Mouse (Mus musculus): ENCODE results near the gene Zfp566. TPM values are rescaled to one million over a fixed set of nuclear protein-coding genes. Genes with fewer than 3 reads are reported as not detected.

Zfp566 gene
- polyA plus RNA-seq, 1 experiment from 2014 or later: 6.8 TPM

- peaks cover 42% of the 10 kb centered on the region for H3K36me3 ChIP-seq (ENCODE audit: control insufficient read depth, insufficient read depth, low read length)
Measured at GRCm38 (mm10) chr7:30099297-30099696, 9.0 kb upstream of the Zfp566 start.

GRCm38 (mm10) chr7:30095551-30096125 lies 5.3 kb upstream of the Zfp566 start:
- Histone ChIP-seq H3K4me1 (ENCODE audit: control insufficient read depth, insufficient read depth, low read length) (peaks cover 11% of the 10 kb centered on the region; the same call in 1 of the 2 replicates), H3K4me2 (ENCODE audit: low read depth, low read length) (peak overlapping the region; percentile 85), H3K36me3 (ENCODE audit: control insufficient read depth, insufficient read depth, low read length) (peaks cover 14% of the 10 kb centered on the region), H3K27me3 (ENCODE audit: control insufficient read depth, insufficient read depth, low read length) (no peaks in the 10 kb centered on the region), H3K27ac (ENCODE audit: low read length) (peak overlapping the region; percentile 49), H3K4me3 (replicated peaks; ENCODE audit: low read length) (peak overlapping the region; percentile 80), H3K9ac (ENCODE audit: low read length) (peak overlapping the region; percentile 72), H3K9me3 (replicated peaks; ENCODE audit: control insufficient read depth, low read length) (no peaks in the 10 kb centered on the region)
- ATAC-seq (ENCODE audit: insufficient read depth, low FRiP score): no peak
- 3% methylated on average over 5 of the region's 5 CpGs for WGBS

More at GRCm38 (mm10) chr7:30099297-30099696, 9.0 kb upstream of the Zfp566 start:
- 93% methylated on average over 13 of the region's 13 CpGs for WGBS
- H3K27me3 ChIP-seq (ENCODE audit: control insufficient read depth, insufficient read depth, low read length): no peaks in the 10 kb centered on the region
- no peak overlapping the region for H3K27ac ChIP-seq (ENCODE audit: low read length)
- H3K4me1 ChIP-seq (ENCODE audit: control insufficient read depth, insufficient read depth, low read length): peaks cover 7% of the 10 kb centered on the region; the same call in 1 of the 2 replicates
- H3K4me3 ChIP-seq (replicated peaks; ENCODE audit: low read length): no peak overlapping the region
- H3K9ac ChIP-seq (ENCODE audit: low read length): no peak overlapping the region
- H3K4me2 ChIP-seq (ENCODE audit: low read depth, low read length): no peak overlapping the region
- ATAC-seq (ENCODE audit: insufficient read depth, low FRiP score): no peak
- peaks cover 12% of the 10 kb centered on the region for H3K9me3 ChIP-seq (replicated peaks; ENCODE audit: control insufficient read depth, low read length)

- ATAC-seq (ENCODE audit: insufficient read depth, low FRiP score): peak; percentile 82
- peak within 1 kb of the TSS; percentile 92 for H3K9ac ChIP-seq (ENCODE audit: low read length)
- H3K4me1 ChIP-seq (ENCODE audit: control insufficient read depth, insufficient read depth, low read length): peaks cover 11% of the 10 kb centered on the region; the same call in 1 of the 2 replicates
- under 1% methylated on average over 26 of the region's 26 CpGs for WGBS
- H3K27me3 ChIP-seq (ENCODE audit: control insufficient read depth, insufficient read depth, low read length): no peaks in the 10 kb centered on the region
- H3K4me3 ChIP-seq (replicated peaks; ENCODE audit: low read length): peak within 1 kb of the TSS; percentile 80
- peak within 1 kb of the TSS; percentile 99 for H3K27ac ChIP-seq (ENCODE audit: low read length)
- H3K36me3 ChIP-seq (ENCODE audit: control insufficient read depth, insufficient read depth, low read length): peaks cover 6% of the 10 kb centered on the region; the same call in 1 of the 2 replicates
- no peaks in the 10 kb centered on the region for H3K9me3 ChIP-seq (replicated peaks; ENCODE audit: control insufficient read depth, low read length)
- peak within 1 kb of the TSS; percentile 85 for H3K4me2 ChIP-seq (ENCODE audit: low read depth, low read length)
Measured at GRCm38 (mm10) chr7:30094646-30095429, 4.5 kb upstream of the Zfp566 start, which contains the start of gene Zfp260. Gene Zfp260, plus strand, starts transcription at chr7:30094777.

GRCm38 (mm10) chr7:30093918-30094415 lies 3.6 kb upstream of the Zfp566 start:
- peak overlapping the region; percentile 65 for H3K4me2 ChIP-seq (ENCODE audit: low read depth, low read length)
- peak overlapping the region; percentile 99; the same call in 1 of the 2 replicates for H3K27ac ChIP-seq (ENCODE audit: low read length)
- WGBS: 67% methylated on average over 6 of the region's 6 CpGs

GRCm38 (mm10) chr7:30092666-30093065 lies 2.3 kb upstream of the Zfp566 start:
- no peak for ATAC-seq (ENCODE audit: insufficient read depth, low FRiP score)
- Histone ChIP-seq H3K36me3 (ENCODE audit: control insufficient read depth, insufficient read depth, low read length) (no peaks in the 10 kb centered on the region), H3K4me3 (replicated peaks; ENCODE audit: low read length) (no peak overlapping the region), H3K4me2 (ENCODE audit: low read depth, low read length) (no peak overlapping the region), H3K9ac (ENCODE audit: low read length) (no peak overlapping the region), H3K4me1 (ENCODE audit: control insufficient read depth, insufficient read depth, low read length) (peaks cover 20% of the 10 kb centered on the region), H3K27me3 (ENCODE audit: control insufficient read depth, insufficient read depth, low read length) (no peaks in the 10 kb centered on the region), H3K9me3 (replicated peaks; ENCODE audit: control insufficient read depth, low read length) (no peaks in the 10 kb centered on the region), H3K27ac (ENCODE audit: low read length) (no peak overlapping the region)
- WGBS: 81% methylated on average over 9 of the region's 9 CpGs

More at GRCm38 (mm10) chr7:30093918-30094415, 3.6 kb upstream of the Zfp566 start:
- H3K4me1 ChIP-seq (ENCODE audit: control insufficient read depth, insufficient read depth, low read length): peaks cover 18% of the 10 kb centered on the region
- no peaks in the 10 kb centered on the region for H3K27me3 ChIP-seq (ENCODE audit: control insufficient read depth, insufficient read depth, low read length)
- no peak for ATAC-seq (ENCODE audit: insufficient read depth, low FRiP score)
- H3K4me3 ChIP-seq (replicated peaks; ENCODE audit: low read length): peak overlapping the region; percentile 80
- no peaks in the 10 kb centered on the region for H3K9me3 ChIP-seq (replicated peaks; ENCODE audit: control insufficient read depth, low read length)
- peak overlapping the region; percentile 92 for H3K9ac ChIP-seq (ENCODE audit: low read length)
- no peaks in the 10 kb centered on the region; the same call in 1 of the 2 replicates for H3K36me3 ChIP-seq (ENCODE audit: control insufficient read depth, insufficient read depth, low read length)

- Histone ChIP-seq H3K9ac (ENCODE audit: low read length) (peak overlapping the region; percentile 58; the same call in 1 of the 2 replicates), H3K27ac (ENCODE audit: low read length) (peak overlapping the region; percentile 54; the same call in 1 of the 2 replicates), H3K4me2 (ENCODE audit: low read depth, low read length) (peak overlapping the region; percentile 95), H3K9me3 (replicated peaks; ENCODE audit: control insufficient read depth, low read length) (no peaks in the 10 kb centered on the region), H3K27me3 (ENCODE audit: control insufficient read depth, insufficient read depth, low read length) (no peaks in the 10 kb centered on the region), H3K4me3 (replicated peaks; ENCODE audit: low read length) (peak overlapping the region; percentile 73), H3K4me1 (ENCODE audit: control insufficient read depth, insufficient read depth, low read length) (peaks cover 16% of the 10 kb centered on the region), H3K36me3 (ENCODE audit: control insufficient read depth, insufficient read depth, low read length) (no peaks in the 10 kb centered on the region)
- ATAC-seq (ENCODE audit: insufficient read depth, low FRiP score): no peak
- WGBS: 8% methylated on average over 9 of the region's 9 CpGs
Measured at GRCm38 (mm10) chr7:30090970-30091585, 751 bp upstream of the Zfp566 start.

DNA sequence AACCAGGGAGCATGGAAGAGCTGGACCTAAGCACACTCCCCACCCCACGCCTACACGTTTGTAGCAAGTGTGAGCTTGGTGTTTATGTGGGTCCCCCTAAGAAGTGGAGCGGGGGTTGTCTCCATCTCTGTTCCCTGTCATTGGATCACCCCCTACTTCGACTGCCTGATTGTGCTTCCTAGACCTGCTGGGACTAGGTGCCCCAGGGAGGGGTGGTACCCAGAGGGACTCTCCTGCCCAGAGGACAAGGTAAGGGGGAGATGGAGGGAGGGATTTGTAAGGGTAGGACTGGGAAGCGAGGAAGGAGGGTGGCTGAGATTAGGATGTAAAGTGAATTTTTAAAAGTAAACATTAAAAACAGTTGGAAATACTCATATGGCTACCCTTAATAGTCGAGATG lies 922 bp downstream of the Zfp566 start:
- no peak for ATAC-seq (ENCODE audit: insufficient read depth, low FRiP score)
- 15% methylated on average over 6 of the region's 6 CpGs for WGBS
- H3K27me3 ChIP-seq (ENCODE audit: control insufficient read depth, insufficient read depth, low read length): no peaks in the 10 kb centered on the region
- no peaks in the 10 kb centered on the region for H3K9me3 ChIP-seq (replicated peaks; ENCODE audit: control insufficient read depth, low read length)
- H3K36me3 ChIP-seq (ENCODE audit: control insufficient read depth, insufficient read depth, low read length): peaks cover 9% of the 10 kb centered on the region
- no peak overlapping the region for H3K27ac ChIP-seq (ENCODE audit: low read length)
- peak overlapping the region; percentile 95 for H3K4me2 ChIP-seq (ENCODE audit: low read depth, low read length)
- peak overlapping the region; percentile 73 for H3K4me3 ChIP-seq (replicated peaks; ENCODE audit: low read length)
- peaks cover 15% of the 10 kb centered on the region for H3K4me1 ChIP-seq (ENCODE audit: control insufficient read depth, insufficient read depth, low read length)
- peak overlapping the region; percentile 82 for H3K9ac ChIP-seq (ENCODE audit: low read length)

GRCm38 (mm10) chr7:30086524-30086923 lies 3.8 kb downstream of the Zfp566 start:
- no peak for ATAC-seq (ENCODE audit: insufficient read depth, low FRiP score)
- peaks cover 9% of the 10 kb centered on the region for H3K36me3 ChIP-seq (ENCODE audit: control insufficient read depth, insufficient read depth, low read length)
- WGBS: 83% methylated on average over 9 of the region's 9 CpGs
- H3K9me3 ChIP-seq (replicated peaks; ENCODE audit: control insufficient read depth, low read length): no peaks in the 10 kb centered on the region
- H3K27ac ChIP-seq (ENCODE audit: low read length): no peak overlapping the region
- H3K4me1 ChIP-seq (ENCODE audit: control insufficient read depth, insufficient read depth, low read length): peaks cover 10% of the 10 kb centered on the region
- H3K9ac ChIP-seq (ENCODE audit: low read length): no peak overlapping the region
- H3K4me3 ChIP-seq (replicated peaks; ENCODE audit: low read length): no peak overlapping the region
- no peak overlapping the region for H3K4me2 ChIP-seq (ENCODE audit: low read depth, low read length)
- no peaks in the 10 kb centered on the region for H3K27me3 ChIP-seq (ENCODE audit: control insufficient read depth, insufficient read depth, low read length)

Data from stomach, embryonic 16.5 days (tissue).